Mouse (Mus musculus) hindbrain, embryonic 11.5 days (tissue): ENCODE data around the gene Rcc1. TPM values are rescaled to one million over a fixed set of nuclear protein-coding genes. Genes with fewer than 3 reads are reported as not detected.

Source experiments
- ATAC-seq: fragments of 200-750 bp; cut with Nextera tagmentation; 2 replicates; pipeline ENCODE4 v1.8.0; 2017; ENCODE audit warnings: mild to moderate bottlenecking, moderate TSS enrichment, moderate library complexity; ENCODE audit not compliant: low FRiP score
- DNase-seq: peaks from one replicate; pipeline ENCODE4 v3.0.0-alpha.2; 2015; ENCODE audit warnings: low spot score
- H3K27ac ChIP-seq: fragments of 300-500 bp; sonication (generic); 2 replicates; pipeline ENCODE4 v1.5.1; 2014; ENCODE audit warnings: mild to moderate bottlenecking, low read depth, low read length
- H3K27me3 ChIP-seq: fragments of 300-500 bp; sonication (generic); 2 replicates; pipeline ENCODE4 v1.6.1; 2014; ENCODE audit warnings: mild to moderate bottlenecking, low read length, moderate library complexity, mixed read lengths; ENCODE audit not compliant: control insufficient read depth, insufficient read depth
- H3K36me3 ChIP-seq: fragments of 300-500 bp; sonication (generic); 2 replicates; pipeline ENCODE4 v1.6.1; 2014; ENCODE audit warnings: mild to moderate bottlenecking, low read length, moderate library complexity, mixed read lengths; ENCODE audit not compliant: control insufficient read depth, insufficient read depth
- H3K4me1 ChIP-seq: fragments of 300-500 bp; sonication (generic); replicated peaks from 2 replicates; pipeline ENCODE4 v1.6.1; 2014; ENCODE audit warnings: low read length, mixed read lengths; ENCODE audit not compliant: control insufficient read depth, insufficient read depth
- H3K4me2 ChIP-seq: fragments of 300-500 bp; sonication (generic); replicated peaks from 2 replicates; pipeline ENCODE4 v1.6.1; 2014; ENCODE audit warnings: mild to moderate bottlenecking, low read depth, low read length
- H3K4me3 ChIP-seq: fragments of 300-500 bp; sonication (generic); 2 replicates; pipeline ENCODE4 v1.5.1; 2014; ENCODE audit warnings: low read depth, low read length
- H3K9ac ChIP-seq: fragments of 300-500 bp; sonication (generic); 2 replicates; pipeline ENCODE4 v1.6.1; 2014; ENCODE audit warnings: low read depth, low read length
- H3K9me3 ChIP-seq: fragments of 300-500 bp; sonication (generic); 2 replicates; pipeline ENCODE4 v1.6.1; 2016; ENCODE audit warnings: low read length; ENCODE audit not compliant: control insufficient read depth
- WGBS: fragments of 180-500 bp; shearing (Covaris S2); extraction: QIAGEN DNeasy Blood & Tissue Kit; methylation state at CpG from one replicate; pipeline ENCODE4 v1.1.7; 2014; 5-methylcytosine and 5-hydroxymethylcytosine counted together
- polyA plus RNA-seq: library from polyadenylated mRNA; unstranded; fragments of >200 nt; fragmentation: Nextera tagmentation; extraction: Ambion mirVana; gene quantifications from 2 replicates; pipeline ENCODE4 v1.2.1, GENCODE M21; 2014

Gene Rcc1
- polyA plus RNA-seq, 1 experiment from 2014 or later, result 51.3 TPM

GRCm38 (mm10) chr4:132338943-132339342 is 14.5 kb downstream of the Rcc1 start:
- DNase-seq (no peak), ATAC-seq (no peak)
- H3K36me3 ChIP-seq, result 0 out of 2 replicates have a peak, but pooled peaks cover 2% of the 10 kb centered on the region
- H3K4me1 ChIP-seq, result peaks cover 2% of the 10 kb centered on the region; the same call in 1 of the 2 replicates
- WGBS, result 93% methylated on average over 13 of the region's 13 CpGs
- no peak overlapping the region for H3K9ac ChIP-seq
- H3K4me2 ChIP-seq, result no peak overlapping the region
- no peaks in the 10 kb centered on the region for H3K9me3 ChIP-seq
- H3K27ac ChIP-seq, result no peak overlapping the region
- no peak overlapping the region for H3K4me3 ChIP-seq
- H3K27me3 ChIP-seq, result no peaks in the 10 kb centered on the region

DNA sequence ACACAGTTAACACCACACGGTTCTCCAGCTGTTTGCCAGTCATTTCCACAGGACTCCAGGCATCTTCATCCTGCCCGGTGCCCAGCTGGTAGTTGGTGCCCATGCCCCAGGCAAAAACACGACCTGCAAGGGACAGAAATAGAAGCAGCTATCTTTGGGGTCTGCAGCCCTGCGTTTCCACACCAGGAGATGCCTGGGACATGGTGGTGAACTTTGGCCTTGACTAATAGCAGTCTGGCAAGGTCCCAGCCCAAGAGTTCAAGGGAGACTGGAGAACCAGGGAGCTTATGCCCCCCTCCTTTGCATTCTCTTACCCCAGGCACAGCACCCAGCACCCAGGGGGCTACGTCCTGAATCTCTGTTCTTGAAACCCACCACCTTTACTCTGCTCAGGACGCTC is 20.5 kb downstream of the Rcc1 start:
- 0 out of 2 replicates have a peak, but pooled peaks cover 4% of the 10 kb centered on the region for H3K36me3 ChIP-seq

GRCm38 (mm10) chr4:132331960-132332359 is 21.4 kb downstream of the Rcc1 start:
- H3K27me3 ChIP-seq, result no peaks in the 10 kb centered on the region
- H3K27ac ChIP-seq, result no peak overlapping the region
- H3K9me3 ChIP-seq, result no peaks in the 10 kb centered on the region
- no peak for ATAC-seq
- no peak overlapping the region for H3K4me3 ChIP-seq
- H3K36me3 ChIP-seq, result 0 out of 2 replicates have a peak, but pooled peaks cover 4% of the 10 kb centered on the region
- 77% methylated on average over 3 of the region's 3 CpGs for WGBS
- H3K4me2 ChIP-seq, result no peak overlapping the region
- no peak overlapping the region for H3K9ac ChIP-seq
- 0 out of 2 replicates have a peak, but pooled peaks cover 3% of the 10 kb centered on the region for H3K4me1 ChIP-seq
- DNase-seq, result no peak

More for the DNA sequence above, 20.5 kb downstream of the Rcc1 start:
- no peak overlapping the region for H3K27ac ChIP-seq
- 90% methylated on average over 6 of the region's 6 CpGs for WGBS
- H3K9me3 ChIP-seq, result no peaks in the 10 kb centered on the region
- H3K27me3 ChIP-seq, result no peaks in the 10 kb centered on the region
- DNase-seq (no peak), ATAC-seq (no peak)
- H3K4me3 ChIP-seq, result no peak overlapping the region
- H3K4me2 ChIP-seq, result no peak overlapping the region
- H3K4me1 ChIP-seq, result 0 out of 2 replicates have a peak, but pooled peaks cover 3% of the 10 kb centered on the region
- no peak overlapping the region for H3K9ac ChIP-seq

GRCm38 (mm10) chr4:132329835-132330354 is 23.5 kb downstream of the Rcc1 start:
- Histone ChIP-seq H3K27ac (no peak overlapping the region), H3K36me3 (0 out of 2 replicates have a peak, but pooled peaks cover 7% of the 10 kb centered on the region), H3K4me2 (peak overlapping the region; percentile 69), H3K9me3 (no peaks in the 10 kb centered on the region), H3K4me1 (0 out of 2 replicates have a peak, but pooled peaks cover 3% of the 10 kb centered on the region), H3K4me3 (peak overlapping the region; percentile 51), H3K27me3 (no peaks in the 10 kb centered on the region), H3K9ac (peak overlapping the region; percentile 85)
- ATAC-seq (no peak), DNase-seq (no peak)
- WGBS, result 11% methylated on average over 10 of the region's 10 CpGs

- no peaks in the 10 kb centered on the region for H3K27me3 ChIP-seq
- peak within 1 kb of the TSS; percentile 51 for H3K4me3 ChIP-seq
- peak within 1 kb of the TSS; percentile 70 for H3K27ac ChIP-seq
- DNase-seq (peak; percentile 96), ATAC-seq (peak; percentile 96)
- H3K9me3 ChIP-seq, result no peaks in the 10 kb centered on the region
- peak within 1 kb of the TSS; percentile 69 for H3K4me2 ChIP-seq
- H3K36me3 ChIP-seq, result 0 out of 2 replicates have a peak, but pooled peaks cover 5% of the 10 kb centered on the region
- peak within 1 kb of the TSS; percentile 85 for H3K9ac ChIP-seq
- under 1% methylated on average over 52 of the region's 52 CpGs for WGBS
- 0 out of 2 replicates have a peak, but pooled peaks cover 3% of the 10 kb centered on the region for H3K4me1 ChIP-seq
Measured at GRCm38 (mm10) chr4:132329115-132329834, 24.1 kb downstream of the Rcc1 start, which contains the start of gene Trnau1ap. Gene Trnau1ap (minus strand): TSS chr4:132329538.

GRCm38 (mm10) chr4:132328391-132328982 is 24.9 kb downstream of the Rcc1 start:
- ATAC-seq, result no peak
- 45% methylated on average over 14 of the region's 14 CpGs for WGBS
- H3K36me3 ChIP-seq, result 0 out of 2 replicates have a peak, but pooled peaks cover 5% of the 10 kb centered on the region
- 0 out of 2 replicates have a peak, but pooled peaks cover 3% of the 10 kb centered on the region for H3K4me1 ChIP-seq
- DNase-seq, result no peak
- peak overlapping the region; percentile 85 for H3K9ac ChIP-seq
- peak overlapping the region; percentile 70; the same call in 1 of the 2 replicates for H3K27ac ChIP-seq
- peak overlapping the region; percentile 51 for H3K4me3 ChIP-seq
- H3K4me2 ChIP-seq, result peak overlapping the region; percentile 69
- no peaks in the 10 kb centered on the region for H3K9me3 ChIP-seq
- no peaks in the 10 kb centered on the region for H3K27me3 ChIP-seq

- WGBS, result 81% methylated on average over 5 of the region's 5 CpGs
- 0 out of 2 replicates have a peak, but pooled peaks cover 3% of the 10 kb centered on the region for H3K4me1 ChIP-seq
- DNase-seq, result no peak
- peaks cover 5% of the 10 kb centered on the region; the same call in 1 of the 2 replicates for H3K36me3 ChIP-seq
- no peak for ATAC-seq
- H3K27me3 ChIP-seq, result no peaks in the 10 kb centered on the region
- H3K4me3 ChIP-seq, result no peak overlapping the region
- H3K4me2 ChIP-seq, result no peak overlapping the region
- H3K27ac ChIP-seq, result no peak overlapping the region
- H3K9ac ChIP-seq, result no peak overlapping the region
- H3K9me3 ChIP-seq, result no peaks in the 10 kb centered on the region
Measured at GRCm38 (mm10) chr4:132326481-132326880, 26.9 kb downstream of the Rcc1 start.

GRCm38 (mm10) chr4:132315711-132316110 is 37.7 kb downstream of the Rcc1 start:
- no peaks in the 10 kb centered on the region for H3K9me3 ChIP-seq
- no peaks in the 10 kb centered on the region for H3K27me3 ChIP-seq
- H3K9ac ChIP-seq, result no peak overlapping the region
- H3K27ac ChIP-seq, result no peak overlapping the region
- 91% methylated on average over 8 of the region's 8 CpGs for WGBS
- 0 out of 2 replicates have a peak, but pooled peaks cover 8% of the 10 kb centered on the region for H3K36me3 ChIP-seq
- no peaks in the 10 kb centered on the region for H3K4me1 ChIP-seq
- DNase-seq, result no peak
- no peak overlapping the region for H3K4me2 ChIP-seq
- H3K4me3 ChIP-seq, result no peak overlapping the region
- no peak for ATAC-seq
